Mouse (Mus musculus): Measurements from ENCODE around the gene Frg2f1.

- TF ChIP-seq CTCF (IDR thresholded peaks at IDR 0.05; ENCODE audit: extremely low read depth, insufficient read length, insufficient replicate concordance, low read depth, low read length) = no peak
- TF ChIP-seq POLR2A (IDR thresholded peaks at IDR 0.05; ENCODE audit: low read depth, low read length) = no peak
These were observed 27.1 kb upstream of the Frg2f1 start for GRCm38 (mm10) chr4:119566322-119566835.

All from small intestine, adult 2 months (tissue).